Mouse (Mus musculus): ENCODE measurements at regions not wholly inside any gene's neighbourhood (a gene's known extent, or its start where the extent isn't known, plus 50 kb on each side); places are given as distances from the start of the nearest gene placed in this dataset.
A peak's percentile ranks its signal among the peaks of the same experiment; 100 is the strongest.

- DNase-seq (ENCODE audit: low read depth), result peak; percentile 20
These were observed 75.7 kb downstream of the Ankrd16 start for GRCm38 (mm10) chr2:11853210-11853973.

- DNase-seq (ENCODE audit: low read depth), result no peak
These were observed 92.3 kb downstream of the Ankrd16 start for GRCm38 (mm10) chr2:11869983-11870382.

GRCm38 (mm10) chr2:11880005-11880404 is 102.3 kb downstream of the Ankrd16 start:
- no peak for DNase-seq (ENCODE audit: low read depth)

- DNase-seq (ENCODE audit: low read depth), result peak; percentile 16
These were observed 117.3 kb downstream of the Ankrd16 start for GRCm38 (mm10) chr2:11894792-11895568.

GRCm38 (mm10) chr2:11899698-11900660 is 122.3 kb downstream of the Ankrd16 start:
- DNase-seq (ENCODE audit: low read depth), result no peak

- DNase-seq (ENCODE audit: low read depth), result no peak
These were observed 137.1 kb downstream of the Ankrd16 start for GRCm38 (mm10) chr2:11914782-11915181.

DNA sequence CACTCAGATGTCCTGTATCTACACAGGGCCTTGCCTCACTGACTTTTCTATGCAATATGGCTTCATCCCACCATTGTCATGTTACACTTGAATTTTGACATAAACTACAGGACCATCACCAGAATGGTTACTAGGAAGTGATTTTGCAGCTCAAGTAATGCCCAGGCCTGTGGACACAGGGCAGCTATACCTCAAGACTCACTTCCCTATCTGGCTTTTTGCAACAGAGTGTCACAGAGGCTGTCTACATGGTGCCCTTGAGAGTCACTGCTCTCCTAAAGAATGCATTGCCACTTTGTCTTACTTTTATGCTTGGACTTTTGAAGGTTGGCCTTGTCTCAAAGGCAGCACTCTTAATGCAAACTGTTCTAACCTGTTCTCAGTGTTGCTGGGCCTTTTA is 139.7 kb downstream of the Ankrd16 start:
- DNase-seq (ENCODE audit: low read depth), result no peak

GRCm38 (mm10) chr2:11918070-11918469 is 140.4 kb downstream of the Ankrd16 start:
- no peak for DNase-seq (ENCODE audit: low read depth)

DNA sequence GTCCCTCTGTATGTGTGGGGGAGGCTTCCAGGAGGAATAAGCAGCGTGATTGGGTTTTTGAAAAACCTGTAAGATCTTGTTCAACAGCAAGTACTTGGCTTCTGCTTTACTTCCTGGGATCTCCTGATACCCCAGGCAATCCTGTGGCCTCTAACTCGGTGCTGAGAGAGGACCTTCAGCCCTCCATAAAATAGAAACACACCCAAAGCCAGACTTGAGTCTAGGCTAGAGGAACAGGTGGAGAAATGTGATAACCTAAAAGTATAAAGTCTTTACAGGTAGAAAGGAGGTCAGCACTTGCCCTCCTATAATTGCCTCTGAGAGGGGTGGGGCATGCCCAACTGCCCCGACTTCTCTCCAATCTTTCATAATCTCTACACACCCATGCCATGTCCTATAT is 183.1 kb downstream of the Ankrd16 start:
- DNase-seq (ENCODE audit: low read depth), result no peak

DNA sequence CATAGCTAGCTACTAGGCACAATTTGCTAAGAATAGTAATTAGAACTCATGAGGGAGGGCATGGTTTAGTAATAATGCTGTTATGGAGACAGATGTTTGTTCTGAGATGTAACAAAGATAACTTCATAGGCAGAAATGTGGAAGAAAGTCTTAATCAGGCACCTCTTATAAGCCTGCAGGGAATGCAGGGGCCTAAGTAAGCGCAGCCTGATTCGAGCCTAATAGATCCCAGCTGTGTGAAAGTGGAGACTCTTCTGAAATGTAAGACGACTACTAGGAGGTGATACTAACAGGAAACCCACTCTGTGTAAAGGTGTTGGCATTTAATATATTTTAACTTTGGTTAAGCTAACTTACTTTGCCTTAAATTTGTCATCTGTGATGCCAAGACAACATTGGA is 187.7 kb downstream of the Ankrd16 start:
- DNase-seq (ENCODE audit: low read depth), result no peak

GRCm38 (mm10) chr2:11967001-11967400 is 189.3 kb downstream of the Ankrd16 start:
- no peak for DNase-seq (ENCODE audit: low read depth)

- DNase-seq (ENCODE audit: low read depth), result no peak
These were observed 194.3 kb downstream of the Ankrd16 start for GRCm38 (mm10) chr2:11971972-11972371.

DNA sequence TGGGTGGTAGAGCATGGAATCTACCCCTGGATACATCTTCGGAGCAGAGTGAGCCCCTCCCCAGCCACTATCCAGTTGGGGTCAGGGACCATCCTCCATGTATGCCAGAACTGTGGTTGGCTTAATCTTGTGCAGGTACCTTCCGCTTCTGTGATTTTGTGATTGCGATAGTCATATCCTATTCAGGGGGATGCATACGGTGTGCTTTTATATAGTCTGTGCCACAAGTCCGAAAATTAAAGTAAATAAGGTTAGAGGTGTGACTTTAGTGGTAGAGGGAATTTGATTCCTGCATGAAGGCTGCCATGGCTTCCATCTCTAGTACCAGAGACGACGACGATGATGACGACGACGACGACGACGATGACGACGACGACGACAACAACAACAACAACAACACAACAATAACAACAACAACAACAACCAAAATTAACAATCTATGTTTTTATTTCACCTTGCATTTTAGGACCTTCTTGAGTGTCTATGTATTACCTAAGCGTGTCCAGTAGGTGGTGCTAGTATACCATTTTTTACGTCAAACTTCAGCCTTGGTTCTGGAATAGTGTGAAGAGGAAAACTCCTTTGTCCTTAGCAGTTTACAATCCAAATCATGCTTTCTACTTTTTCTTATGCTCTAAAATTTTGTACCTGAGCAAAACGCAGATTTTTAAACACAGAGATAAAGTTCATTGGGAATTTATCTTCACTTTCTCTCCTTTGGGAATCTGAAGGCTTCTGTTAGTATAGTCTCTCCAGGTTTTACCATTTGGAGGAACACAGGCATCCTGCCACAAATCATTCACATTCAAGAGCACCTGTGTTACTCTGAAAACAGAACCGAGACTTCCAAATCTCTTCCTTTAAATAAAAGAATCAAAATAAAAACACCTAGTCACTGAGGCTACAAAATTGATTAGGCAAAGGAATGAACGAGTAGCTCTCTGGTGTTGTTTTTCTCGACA is 224.5 kb downstream of the Ankrd16 start:
- DNase-seq (ENCODE audit: low read depth), result no peak

DNA sequence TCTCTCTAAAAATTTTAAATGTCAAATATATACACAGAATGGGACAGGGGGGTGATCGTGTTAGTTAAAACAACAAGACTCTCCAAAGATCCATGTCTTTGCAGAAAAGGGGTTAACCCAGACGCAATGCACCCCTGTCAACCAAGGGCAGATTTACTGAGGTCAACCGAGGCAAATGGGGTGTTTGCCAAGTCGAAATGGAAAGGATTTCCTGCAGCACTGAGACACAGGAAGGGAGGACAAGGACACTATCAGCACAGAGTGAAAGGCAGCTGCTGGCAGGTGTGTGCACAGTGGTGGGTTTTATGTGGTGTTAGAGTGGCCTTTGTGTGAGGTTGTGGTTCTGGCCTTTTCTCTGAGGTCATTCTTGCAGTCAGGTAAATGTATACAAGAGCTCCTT is 226.7 kb downstream of the Ankrd16 start:
- DNase-seq (ENCODE audit: low read depth), result no peak

- DNase-seq (ENCODE audit: low read depth), result no peak
These were observed 229.5 kb downstream of the Ankrd16 start for GRCm38 (mm10) chr2:12007201-12007600.

DNA sequence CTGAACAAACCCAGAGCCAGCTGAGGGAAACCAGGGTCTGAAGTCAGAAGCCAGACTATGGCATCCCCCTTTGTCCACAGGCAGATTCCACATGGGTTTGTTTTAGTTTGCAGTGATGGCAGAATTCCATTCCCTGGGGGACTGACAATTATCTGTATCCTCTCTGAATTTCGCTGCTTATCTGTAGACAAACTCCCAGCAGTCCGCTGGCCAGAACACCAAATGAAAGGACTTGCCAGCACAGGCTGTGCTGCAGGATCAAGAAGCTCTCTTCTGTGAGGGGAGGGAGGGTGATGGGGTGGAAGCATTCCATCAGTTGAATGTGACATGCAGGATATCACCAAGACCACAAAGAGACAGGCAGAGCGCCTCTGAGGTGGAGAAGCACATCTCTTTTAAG is 233.8 kb downstream of the Ankrd16 start:
- DNase-seq (ENCODE audit: low read depth), result no peak

DNA sequence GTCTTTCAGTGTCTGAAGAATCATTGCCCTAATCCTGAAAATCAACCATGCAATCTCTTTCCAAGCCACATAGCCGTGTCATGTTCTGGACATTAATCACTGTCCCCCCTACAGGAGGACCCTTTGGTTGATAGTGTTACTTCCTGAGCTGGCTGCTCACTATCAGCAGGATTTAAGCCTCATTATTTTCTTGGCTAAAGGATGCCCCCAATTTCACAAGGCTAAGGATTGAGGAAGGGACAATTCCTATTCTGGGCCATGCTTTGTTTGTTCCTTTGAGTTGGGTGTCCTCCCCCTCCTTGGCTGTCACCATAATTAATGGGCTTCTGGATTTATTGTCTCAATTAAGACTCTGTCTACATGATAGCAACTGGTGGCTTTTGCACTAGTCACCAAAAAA is 241.9 kb downstream of the Ankrd16 start:
- DNase-seq (ENCODE audit: low read depth), result no peak

DNA sequence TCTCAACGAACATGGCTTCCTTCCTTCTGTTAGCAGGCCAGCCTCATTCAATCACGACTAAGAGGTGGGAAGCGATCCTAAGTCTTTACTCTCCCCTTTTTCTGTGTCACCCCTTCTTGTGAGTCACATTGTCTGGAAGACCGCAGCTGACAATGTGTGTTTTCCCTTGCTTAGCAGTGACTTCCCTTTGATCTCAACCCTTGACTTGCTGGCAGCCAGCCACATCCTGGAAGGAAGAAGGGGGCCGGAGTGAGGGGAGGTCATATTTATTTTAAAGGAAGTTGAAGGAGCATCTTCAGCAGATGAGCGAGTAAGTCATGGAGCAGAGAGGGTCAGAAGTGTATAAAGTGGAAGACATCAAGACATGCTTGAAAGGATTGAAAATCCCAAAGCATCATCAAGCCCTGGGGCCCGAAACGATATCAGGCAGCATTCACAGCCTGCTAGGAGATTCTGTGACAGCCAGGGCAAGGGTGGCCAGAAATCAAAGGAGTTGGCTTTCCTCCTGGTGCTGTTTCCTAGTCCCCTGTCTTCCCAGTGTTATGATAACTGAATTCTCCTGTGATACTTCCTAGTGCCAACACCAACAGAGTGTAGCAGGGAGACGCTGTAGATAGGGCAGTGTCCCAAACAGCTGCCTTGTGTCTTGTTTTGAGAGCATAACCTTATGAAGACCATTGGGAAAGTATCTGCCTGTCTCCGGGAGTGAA is 245.9 kb downstream of the Ankrd16 start:
- DNase-seq (ENCODE audit: low read depth), result no peak

- DNase-seq (ENCODE audit: low read depth), result no peak
These were observed 248.5 kb downstream of the Ankrd16 start for GRCm38 (mm10) chr2:12026220-12026619.

DNA sequence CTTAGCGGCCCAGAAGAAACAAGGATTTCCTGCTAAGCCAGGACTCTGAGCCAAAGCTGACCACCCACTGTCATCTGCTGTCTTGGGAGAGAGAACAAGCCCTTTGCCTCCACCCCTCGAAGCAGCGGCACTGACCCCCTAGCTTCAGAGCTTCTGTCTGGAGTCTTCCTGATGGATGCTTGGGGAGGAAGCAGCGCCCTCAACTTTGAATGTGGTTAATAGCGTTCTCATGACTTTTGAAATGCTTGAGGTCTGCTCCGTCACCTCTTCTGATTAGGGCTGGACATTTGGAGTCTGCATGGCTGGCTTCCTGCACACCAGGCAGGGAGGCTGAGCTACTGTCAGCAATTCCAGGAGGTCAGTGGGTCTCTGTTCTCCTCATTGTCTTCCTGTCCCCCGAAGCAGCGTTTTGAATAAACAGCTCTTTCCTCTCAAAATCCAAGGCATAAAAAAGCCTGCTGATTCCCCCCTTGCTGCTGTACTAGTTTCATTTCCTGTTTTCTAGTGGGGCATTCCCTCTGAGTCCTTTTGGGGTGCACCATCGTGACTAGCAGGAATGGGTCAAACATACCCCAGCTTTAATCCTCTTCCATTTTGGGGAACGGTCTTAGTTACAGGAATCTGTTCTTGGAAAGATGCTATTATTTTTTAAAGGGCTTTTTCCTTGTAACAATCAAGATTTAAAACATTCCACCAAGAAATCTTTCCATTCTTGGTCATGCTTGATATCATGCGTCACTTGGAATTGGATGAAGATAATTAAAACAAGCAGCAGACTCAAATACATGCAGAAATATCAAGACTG is 256.0 kb downstream of the Ankrd16 start:
- no peak for DNase-seq (ENCODE audit: low read depth)

All from c-Kit-positive CD71-negative TER-119-negative erythroid progenitor cells, embryonic 14.5 days (primary cell).